Mouse (Mus musculus) erythroblast, adult 5-6 weeks (primary cell): ENCODE measurements around the gene Gm5741. TPM values are rescaled to one million over a fixed set of nuclear protein-coding genes. Genes with fewer than 3 reads are reported as not detected.

ENCODE experiments used
- ATAC-seq: replicated peaks from 2 replicates; pipeline ENCODE4 v1.8.0; 2016; ENCODE audit warnings: moderate number of reproducible peaks, mild to moderate bottlenecking, moderate TSS enrichment, inconsistent platforms; ENCODE audit not compliant: poor library complexity, low FRiP score, severe bottlenecking
- total RNA-seq, 2 experiments: library from RNA; stranded (forward) in 1 of 2; stranded (reverse) in 1 of 2; fragments of 150-400 nt in 1 of 2; fragments of 200-764, 138-1000 nt in 1 of 2; gene quantifications; 2 replicates each; pipeline versions ENCODE4 v1.2.3 to v1.2.4; 2015 to 2017; ENCODE audit warnings: low replicate concordance in 2 of 2

Gm5741 gene
- total RNA-seq, 2 experiments from 2014 or later, result not detected

DNA sequence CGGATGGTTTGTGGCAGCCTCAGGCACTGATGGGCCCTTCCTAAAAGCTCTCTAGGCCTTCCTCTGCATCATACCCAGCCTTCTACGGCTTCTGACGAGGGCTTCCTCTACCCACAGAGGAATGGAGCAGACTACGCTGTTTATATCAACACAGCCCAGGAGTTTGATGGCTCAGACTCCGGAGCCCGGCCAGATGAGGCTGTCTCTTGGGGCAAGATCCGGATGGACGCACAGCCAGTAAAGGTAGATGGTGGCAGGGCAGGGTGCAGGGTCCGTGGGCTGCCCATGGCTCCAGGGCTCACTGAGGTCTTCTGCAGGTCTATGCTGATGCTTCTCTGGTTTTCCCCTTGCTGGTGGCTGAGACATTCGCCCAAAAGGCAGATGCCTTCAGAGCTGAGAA, 6.8 kb upstream of the Gm5741 start:
- no peak for ATAC-seq

DNA sequence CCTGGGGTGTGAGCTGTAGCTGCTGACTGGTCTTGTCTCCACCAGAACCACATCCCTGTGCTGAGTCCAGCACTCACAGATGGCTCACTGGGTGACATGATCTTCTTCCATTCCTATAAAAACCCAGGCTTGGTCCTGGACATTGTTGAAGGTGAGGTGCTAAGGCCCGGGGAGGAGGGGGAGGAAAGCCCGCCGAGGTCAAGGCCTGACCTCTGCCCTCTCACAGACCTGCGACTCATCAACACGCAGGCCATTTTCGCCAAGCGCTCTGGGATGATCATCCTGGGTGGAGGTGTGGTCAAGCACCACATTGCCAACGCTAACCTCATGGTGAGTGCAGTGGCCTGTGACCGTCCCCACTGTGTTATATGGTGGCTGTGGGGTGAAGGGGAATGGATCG, 6.4 kb upstream of the Gm5741 start:
- ATAC-seq, result no peak

DNA sequence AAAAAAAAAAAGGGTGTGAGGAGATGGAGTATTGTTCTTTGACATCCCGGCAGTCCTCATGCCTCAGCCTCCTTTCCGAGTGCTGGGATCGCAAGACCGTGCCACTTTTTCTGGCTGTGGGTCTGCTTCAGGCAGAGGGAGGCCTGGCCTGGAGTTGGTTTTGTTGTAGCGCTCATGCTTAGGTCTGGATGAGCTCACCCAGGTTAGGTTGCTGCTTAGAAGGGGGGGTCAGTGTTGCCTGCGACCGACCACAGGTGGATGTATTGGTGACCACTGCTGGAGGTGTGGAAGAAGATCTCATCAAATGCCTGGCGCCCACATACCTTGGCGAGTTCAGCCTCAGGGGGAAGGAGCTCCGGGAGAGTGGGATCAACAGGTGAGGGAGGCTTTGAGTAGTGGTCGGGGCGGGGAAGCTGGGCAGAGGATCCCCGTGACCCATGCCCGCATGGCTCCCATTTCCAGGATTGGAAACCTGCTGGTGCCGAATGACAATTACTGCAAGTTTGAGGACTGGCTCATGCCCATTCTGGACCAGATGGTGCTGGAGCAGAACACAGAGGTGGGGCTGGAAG, 5.3 kb upstream of the Gm5741 start:
- ATAC-seq, result no peak

DNA sequence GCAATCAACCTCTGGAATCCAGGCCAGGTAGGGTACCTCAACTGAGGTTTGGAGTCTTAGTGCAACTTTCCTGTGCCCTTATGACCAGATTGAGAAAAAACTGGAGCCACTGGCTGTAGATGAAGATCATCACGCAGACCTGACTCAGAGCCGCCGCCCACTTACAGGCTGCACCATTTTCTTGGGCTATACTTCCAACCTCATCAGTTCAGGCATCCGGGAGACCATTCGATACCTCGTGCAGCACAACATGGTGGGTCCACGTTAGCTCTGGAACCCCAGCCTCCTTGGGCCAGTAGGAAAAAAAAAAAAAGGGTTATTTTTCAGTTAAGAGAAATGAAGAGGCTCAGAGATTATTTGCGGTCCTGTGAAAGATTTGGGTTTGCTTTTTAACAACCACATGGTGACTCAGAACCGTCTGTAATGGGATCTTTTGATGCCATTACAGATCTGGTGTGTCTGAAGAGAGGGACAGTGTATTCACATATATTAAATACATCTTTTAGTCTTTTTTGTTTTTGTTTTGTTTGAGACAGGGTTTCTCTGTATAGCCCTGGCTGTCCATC, 4.7 kb upstream of the Gm5741 start:
- ATAC-seq, result no peak

DNA sequence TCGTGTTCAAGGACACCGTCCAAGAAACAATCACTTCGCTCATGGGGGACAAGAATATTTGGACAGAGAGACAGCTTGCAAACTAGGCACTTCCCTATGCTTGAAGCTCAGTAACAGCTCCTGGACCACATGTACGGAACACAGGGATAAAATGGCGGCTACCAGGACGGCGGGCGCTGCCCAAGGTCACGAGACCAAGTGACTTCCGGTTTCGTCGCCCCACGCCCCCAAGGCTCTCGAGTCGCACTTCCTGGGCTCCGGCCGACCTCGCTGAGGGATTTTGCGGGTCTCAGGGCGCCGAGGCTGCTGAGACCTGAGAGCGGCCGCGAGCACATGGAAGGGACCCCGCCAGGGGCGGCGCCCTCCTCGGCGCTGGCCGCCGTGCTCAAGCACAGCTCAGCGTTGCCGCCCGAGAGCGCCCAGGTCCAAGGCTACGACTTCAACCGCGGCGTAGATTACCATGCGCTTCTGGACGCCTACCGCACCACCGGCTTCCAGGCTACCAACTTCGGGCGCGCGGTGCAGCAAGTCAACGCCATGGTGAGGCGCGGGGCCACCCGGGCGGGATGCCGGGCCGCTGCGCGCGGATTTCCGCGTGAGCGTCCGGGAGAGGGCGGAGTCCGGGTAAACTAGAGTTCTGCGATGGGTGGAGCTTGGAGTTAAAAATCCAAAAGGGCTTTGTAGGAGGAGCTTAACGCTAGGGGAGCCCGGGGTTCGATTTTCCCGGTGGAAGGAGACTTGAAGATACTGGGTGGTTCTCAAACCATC, 3.9 kb upstream of the Gm5741 start, which contains the start of gene Dhps:
Dhps (plus strand) TSS at position 244 of the 768 bp plus-strand sequence.
- ATAC-seq, result peak; percentile 81

DNA sequence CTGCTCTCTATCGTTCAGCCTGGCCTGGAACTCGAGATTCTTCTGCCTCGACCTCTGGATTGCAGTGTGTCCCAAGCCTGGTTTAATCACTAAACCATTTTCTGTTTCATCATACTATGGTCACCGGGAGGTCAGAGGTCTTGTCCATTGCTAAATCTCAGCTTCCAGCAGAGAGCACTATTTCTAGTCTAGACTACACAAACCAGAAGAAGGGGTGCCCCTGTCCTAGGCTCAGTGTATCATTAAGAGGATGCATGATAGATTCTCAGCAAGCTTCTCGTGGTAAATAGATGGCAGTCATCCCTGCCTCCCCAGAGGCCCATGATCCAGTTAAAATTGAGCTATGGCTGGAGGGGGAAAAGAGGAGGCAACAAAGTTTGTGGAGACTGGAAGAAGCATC, 3.3 kb upstream of the Gm5741 start:
- ATAC-seq, result no peak

DNA sequence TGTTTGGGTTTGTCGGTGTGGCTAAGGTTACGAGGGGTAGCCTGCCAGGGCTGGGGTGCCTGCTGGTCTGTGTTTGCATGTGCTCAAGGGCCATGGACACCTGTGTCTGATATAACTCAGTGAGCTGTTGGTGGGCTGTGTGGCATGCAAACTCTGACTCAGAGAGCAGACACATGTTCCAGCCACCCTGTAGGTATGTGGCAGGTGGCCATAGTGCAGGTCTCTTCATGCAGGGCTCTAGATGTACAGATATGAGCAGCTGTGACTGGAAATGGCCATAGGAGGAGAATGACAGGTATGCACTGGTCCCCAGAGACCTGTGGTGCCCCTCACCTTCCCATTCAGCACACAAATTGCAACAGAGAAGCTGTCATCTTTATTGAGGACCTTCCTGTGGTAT, 627 bp downstream of the Gm5741 start:
- no peak for ATAC-seq

DNA sequence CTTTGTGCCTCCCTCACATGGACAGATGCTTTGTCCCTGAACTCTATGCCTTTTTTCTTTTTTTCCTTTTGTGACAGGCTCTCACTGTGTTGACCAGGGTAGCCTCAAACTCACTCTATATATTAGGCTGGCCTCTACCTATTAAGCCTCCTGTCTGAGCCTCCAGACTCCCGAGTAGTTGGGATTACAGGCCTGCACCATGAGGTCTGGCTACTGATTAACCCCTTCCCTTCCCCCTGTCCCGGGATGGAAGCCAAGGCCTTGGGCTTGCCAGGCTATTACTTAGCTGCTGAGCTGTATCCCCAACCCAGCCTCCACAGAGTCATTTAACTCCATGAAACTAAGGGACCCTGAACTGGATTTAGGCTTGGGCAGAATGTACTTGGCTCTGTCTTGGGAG, 2.6 kb downstream of the Gm5741 start:
- no peak for ATAC-seq

DNA sequence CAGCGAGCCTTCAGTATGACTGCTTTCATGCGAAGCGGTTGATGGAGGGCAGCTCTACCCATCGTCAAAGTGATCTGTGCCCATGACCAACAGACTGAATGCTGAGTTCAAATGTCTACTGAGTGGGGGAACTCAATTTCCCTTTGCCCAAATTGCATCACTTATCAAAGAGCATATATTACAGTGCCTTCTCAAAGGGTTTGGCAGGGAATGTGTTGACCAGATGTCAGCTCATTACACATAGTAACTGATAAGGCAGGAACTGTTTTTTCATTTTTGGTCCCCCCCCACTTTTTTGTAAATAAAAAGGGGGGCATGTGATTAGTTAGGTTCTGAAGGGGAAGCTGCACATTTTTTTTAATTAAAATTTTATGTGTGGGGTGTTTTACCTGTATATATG, 5.2 kb downstream of the Gm5741 start:
- ATAC-seq, result no peak

DNA sequence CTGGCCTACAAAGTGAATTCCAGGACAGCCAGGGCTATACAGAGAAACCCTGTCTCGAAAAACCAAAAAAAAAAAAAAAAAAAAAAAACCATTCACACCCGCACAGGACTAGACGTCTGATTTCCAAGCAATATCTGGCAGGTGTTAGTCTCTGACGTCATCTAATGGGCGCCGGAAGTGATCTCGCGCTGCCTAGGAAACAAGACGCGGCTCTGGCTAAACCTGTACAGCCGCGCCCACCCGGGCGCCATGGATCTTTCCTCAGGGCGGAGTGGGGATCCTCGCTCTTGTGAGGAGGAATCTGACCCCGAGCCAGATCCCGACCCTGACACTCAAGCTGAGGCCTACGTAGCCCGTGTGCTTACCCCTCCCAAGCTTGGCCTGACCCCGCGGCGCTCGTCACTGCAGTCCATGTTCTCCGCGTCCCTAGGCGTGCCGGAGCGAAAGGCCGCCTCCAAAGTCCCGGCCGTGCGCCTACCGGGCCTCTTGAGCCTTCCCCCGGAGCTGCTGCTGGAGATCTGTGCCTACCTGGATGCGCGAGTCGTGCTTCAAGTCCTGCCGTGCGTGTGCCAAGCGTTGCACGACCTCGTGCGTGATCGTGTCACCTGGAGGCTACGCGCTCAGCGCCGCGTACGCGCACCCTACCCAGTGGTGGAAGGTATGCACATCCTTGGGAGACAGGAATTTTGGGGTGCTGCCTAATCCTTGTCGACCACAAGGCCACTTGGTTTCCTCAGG, 7.7 kb downstream of the Gm5741 start, which contains the start of gene Fbxw9:
Fbxw9 (plus strand) TSS at position 177 of the 738 bp plus-strand sequence.
- ATAC-seq, result peak; percentile 90

DNA sequence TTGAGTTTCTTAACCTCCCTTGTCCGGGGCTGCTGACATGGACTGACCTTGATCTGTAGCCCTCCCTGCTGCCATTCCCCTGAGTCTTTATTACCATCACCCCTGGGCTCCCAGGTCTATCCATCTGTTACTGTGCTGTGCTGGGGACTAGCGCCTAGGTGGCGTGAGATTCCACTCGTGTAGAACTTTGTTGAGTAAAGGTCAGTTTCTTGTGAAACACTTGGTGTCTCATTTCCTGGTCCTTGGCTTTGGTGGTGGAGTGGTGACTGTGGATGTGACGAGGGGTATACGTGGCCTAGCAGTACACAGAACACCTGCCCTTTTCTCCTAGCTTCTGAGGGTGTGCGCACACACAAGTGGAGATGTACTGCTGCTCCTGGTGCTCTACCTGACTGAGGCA, 10.4 kb downstream of the Gm5741 start:
- no peak for ATAC-seq

DNA sequence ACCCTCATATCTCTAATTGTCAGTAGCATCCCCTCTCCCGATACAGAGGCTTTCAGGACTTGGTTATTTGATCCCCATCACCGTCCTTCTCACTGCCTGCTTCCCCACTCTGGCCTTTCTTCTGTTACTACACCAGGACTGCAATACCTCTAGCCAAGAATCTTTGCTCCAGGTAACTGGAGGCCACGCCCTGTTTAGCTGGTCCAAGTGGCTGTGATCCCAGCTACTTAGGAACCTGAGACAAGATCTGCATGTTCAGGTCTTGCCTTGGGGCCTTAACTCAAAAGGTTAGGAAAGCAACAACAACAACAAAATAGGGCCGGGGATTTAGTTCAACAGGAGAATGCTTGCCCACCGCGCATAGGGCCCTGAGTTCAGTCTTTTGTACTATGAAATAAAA, 24.2 kb downstream of the Gm5741 start:
- no peak for ATAC-seq

DNA sequence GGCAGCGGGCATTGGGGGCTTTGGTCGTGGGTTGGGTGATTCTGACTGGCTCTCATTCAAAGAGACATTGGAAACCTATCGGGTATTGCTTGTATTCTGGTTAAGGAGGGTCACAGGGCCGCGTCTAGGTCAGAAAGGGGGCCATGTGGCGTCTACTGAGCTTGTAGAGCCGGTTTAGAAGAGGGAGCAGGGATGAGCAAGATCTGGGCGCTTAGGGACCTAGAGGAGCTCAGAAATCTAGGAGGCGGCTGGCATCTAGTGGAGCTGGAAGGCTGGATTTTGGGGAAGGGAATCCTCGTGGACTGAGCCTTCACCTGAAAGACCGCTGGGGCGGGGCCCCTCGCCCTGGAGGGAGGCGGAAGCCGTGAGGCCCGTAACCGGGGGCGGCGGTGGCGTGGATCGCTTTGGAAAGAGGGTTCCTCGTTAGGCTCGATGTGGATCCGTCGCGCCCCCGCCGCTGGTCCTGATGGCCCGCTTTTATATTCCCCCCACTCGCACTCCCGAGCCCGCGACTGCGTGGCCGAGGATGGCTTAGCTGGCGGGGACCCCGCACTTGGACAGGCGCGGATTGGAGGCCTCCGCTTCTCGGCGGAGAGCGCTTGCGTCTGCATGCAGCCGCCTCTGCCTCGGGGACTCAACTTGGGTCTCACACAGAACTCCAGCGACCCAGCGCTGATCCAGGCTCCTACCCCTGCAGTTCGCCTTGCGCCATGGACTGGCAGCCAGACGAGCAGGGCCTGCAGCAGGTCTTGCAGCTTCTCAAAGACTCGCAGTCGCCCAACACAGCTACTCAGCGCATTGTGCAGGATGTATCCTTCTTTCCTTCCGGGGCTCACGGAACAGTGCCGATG, 29.9 kb downstream of the Gm5741 start:
- peak; percentile 36 for ATAC-seq

DNA sequence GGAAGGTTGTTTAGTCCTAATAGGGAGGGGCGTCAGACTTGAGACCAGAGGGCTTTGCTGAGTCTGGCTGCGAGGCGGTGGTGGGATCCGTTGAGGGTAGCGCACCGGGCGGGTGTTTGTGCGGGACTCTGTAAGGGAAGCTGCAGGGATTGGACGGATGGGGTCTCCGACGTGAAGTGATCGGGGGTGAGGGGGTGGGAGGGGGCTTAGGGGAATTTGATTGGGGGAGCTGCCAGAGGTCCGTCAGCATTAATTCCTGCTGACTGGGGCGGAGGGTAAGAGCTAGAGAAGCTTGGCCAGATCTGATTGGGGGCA, 30.5 kb downstream of the Gm5741 start:
- 0 out of 2 replicates have a peak, but pooled peaks have one; percentile 7 for ATAC-seq

DNA sequence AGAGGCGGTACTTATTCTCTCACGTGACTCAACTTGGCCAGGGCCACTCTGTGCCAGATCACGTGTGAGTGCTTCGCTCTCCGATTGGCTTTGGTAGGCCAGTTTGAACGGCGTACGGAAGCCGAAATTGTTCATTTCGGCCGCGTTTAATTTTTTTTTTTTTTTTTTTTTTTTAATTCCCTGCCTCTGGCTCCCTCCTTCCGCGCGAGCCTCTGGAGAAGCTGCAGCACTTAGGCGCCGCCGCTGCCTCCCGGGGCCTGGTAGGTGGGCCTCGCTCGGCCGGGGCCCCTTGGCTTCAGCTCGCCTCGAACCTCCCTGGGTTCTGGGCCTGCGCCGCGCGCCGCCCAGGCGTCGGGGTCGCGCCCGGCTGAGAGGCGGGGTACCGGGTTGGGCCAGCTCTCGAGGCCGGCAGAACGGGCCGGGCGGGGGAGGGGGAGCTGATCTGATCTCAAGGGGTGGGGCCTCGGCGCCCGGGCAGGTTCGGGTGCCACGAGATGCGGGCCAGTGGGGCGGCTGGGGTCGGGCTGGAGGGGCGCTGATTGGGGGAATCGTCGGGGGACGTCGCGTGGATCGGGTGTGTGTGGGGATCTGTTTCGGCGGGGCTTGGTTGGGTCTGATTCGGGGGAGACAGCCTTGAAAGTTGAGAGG, 30.9 kb downstream of the Gm5741 start, which contains the start of gene Tnpo2:
Tnpo2 (plus strand) TSS at position 198 of the 648 bp plus-strand sequence.
- ATAC-seq, result peak; percentile 88

DNA sequence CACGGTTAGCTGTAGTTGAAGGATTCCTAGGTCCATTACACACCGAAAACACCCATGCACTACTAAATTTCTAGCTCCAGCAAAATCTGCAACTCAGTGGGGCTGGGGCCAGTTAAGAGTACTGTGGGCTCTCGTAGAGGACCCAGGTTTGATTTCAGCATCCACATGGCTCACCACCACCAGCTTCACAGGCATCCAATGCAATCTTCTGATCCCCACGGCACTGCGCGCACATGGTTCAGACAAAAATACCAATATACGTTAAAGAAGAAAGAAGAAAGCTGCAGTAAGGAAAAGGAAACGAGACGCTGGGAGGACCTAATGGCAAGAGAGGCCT, 31.4 kb downstream of the Gm5741 start:
- peak; percentile 22 for ATAC-seq

DNA sequence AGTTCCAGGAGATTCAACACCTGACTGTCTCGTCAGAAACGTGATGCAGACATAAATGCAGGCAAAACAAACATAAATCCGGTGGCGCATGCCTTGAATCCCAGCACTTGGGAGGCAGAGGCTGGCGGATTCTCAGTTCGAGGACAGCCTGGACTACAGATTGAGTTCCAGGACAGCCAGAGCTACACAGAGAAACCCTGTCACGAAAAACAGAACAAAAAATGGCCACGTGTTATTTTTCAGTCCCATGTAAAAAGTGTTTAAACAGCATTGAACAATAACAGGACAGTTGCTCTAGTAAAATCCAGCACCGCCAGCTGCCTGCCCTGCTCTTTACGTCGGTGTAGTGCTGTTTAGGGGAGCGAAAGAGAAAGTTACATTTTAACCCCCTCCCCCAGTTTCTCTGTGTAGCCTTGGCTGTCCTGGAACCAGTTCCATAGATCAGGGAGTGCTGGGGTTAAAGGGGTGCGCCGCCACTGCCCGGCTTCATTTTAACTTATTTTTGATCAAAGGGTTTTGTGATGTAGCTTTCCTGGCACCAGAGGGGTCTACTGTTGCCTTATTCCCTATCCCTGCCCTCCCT, 32.0 kb downstream of the Gm5741 start:
- no peak for ATAC-seq

DNA sequence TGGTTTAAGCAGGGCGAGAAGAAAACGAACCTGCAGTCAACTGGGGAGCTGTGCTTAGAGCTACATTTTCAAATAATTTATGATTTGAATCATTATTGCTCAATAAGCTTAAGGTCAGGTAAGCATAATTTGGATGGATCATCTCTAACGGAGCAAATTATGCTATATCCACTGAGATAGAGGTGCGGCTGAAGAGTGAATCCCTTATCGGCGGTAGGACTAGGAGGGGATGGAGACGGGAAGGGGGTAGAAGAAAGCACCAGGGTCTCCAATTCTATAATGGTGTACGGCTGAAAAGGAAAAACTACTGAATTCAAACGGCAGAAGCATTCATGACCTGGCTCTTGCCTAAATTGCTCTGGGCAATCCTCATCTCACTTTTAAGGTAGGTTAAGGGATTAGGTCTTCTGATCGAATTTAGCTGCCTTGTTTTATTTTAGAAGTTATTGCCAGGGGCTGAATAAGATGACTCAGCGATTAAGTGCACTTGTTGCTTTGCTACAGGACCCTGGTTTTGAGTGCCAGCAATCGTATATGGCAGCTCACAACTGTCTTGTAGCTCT, 32.5 kb downstream of the Gm5741 start:
- ATAC-seq, result no peak

DNA sequence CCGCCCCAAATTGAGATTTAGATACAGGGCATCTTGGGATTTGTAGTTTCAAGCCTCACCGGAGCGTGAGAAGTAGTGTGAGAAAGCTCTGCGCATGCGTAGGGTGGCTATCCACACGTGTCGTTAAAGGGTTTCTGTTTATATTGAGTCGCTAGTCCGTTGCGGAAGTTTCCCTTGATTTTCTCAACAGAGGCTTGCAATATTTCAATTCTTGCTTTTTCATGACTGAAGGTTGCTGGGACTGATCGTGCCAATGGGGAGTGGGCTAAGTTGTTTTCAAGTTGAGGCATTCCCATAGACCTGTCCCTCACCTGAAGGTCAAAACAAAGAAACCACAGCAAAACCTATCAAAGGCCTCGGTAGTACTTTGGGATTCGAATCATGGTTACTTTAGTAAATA, 33.0 kb downstream of the Gm5741 start:
- ATAC-seq, result no peak
